Mouse (Mus musculus): Measurements from ENCODE around the gene Itsn1. TPM values are rescaled to one million over a fixed set of nuclear protein-coding genes. Genes with fewer than 3 reads are reported as not detected.
A peak's percentile ranks its signal among the peaks of the same experiment; 100 is the strongest.

Itsn1 gene
- polyA plus RNA-seq, 1 experiment: 82.6 TPM

- TF ChIP-seq POLR2A (IDR thresholded peaks at IDR 0.05; ENCODE audit: borderline replicate concordance, extremely low read depth, insufficient read depth, insufficient read length, poor library complexity, severe bottlenecking) (no peak), CTCF (IDR thresholded peaks at IDR 0.05; ENCODE audit: borderline replicate concordance, extremely low read depth, insufficient read depth, insufficient read length) (no peak)
Observed at GRCm38 (mm10) chr16:91754957-91755356, 25.9 kb downstream of the Itsn1 start.

GRCm38 (mm10) chr16:91761202-91761601 lies 32.1 kb downstream of the Itsn1 start:
- TF ChIP-seq CTCF (IDR thresholded peaks at IDR 0.05; ENCODE audit: borderline replicate concordance, extremely low read depth, insufficient read depth, insufficient read length): no peak
- no peak for TF ChIP-seq POLR2A (IDR thresholded peaks at IDR 0.05; ENCODE audit: borderline replicate concordance, extremely low read depth, insufficient read depth, insufficient read length, poor library complexity, severe bottlenecking)
- peak; percentile 51 for DNase-seq (ENCODE audit: low read depth)

More at GRCm38 (mm10) chr16:91754957-91755356, 25.9 kb downstream of the Itsn1 start:
- no peak for DNase-seq (ENCODE audit: low read depth)

GRCm38 (mm10) chr16:91761761-91762160 lies 32.7 kb downstream of the Itsn1 start:
- no peak for TF ChIP-seq POLR2A (IDR thresholded peaks at IDR 0.05; ENCODE audit: borderline replicate concordance, extremely low read depth, insufficient read depth, insufficient read length, poor library complexity, severe bottlenecking)
- TF ChIP-seq CTCF (IDR thresholded peaks at IDR 0.05; ENCODE audit: borderline replicate concordance, extremely low read depth, insufficient read depth, insufficient read length): no peak
- DNase-seq (ENCODE audit: low read depth): no peak

- no peak for TF ChIP-seq POLR2A (IDR thresholded peaks at IDR 0.05; ENCODE audit: borderline replicate concordance, extremely low read depth, insufficient read depth, insufficient read length, poor library complexity, severe bottlenecking)
- no peak for TF ChIP-seq CTCF (IDR thresholded peaks at IDR 0.05; ENCODE audit: borderline replicate concordance, extremely low read depth, insufficient read depth, insufficient read length)
- DNase-seq (ENCODE audit: low read depth): no peak
Observed at GRCm38 (mm10) chr16:91762476-91762875, 33.4 kb downstream of the Itsn1 start.

- DNase-seq (ENCODE audit: low read depth): no peak
- TF ChIP-seq CTCF (IDR thresholded peaks at IDR 0.05; ENCODE audit: borderline replicate concordance, extremely low read depth, insufficient read depth, insufficient read length) (no peak), POLR2A (IDR thresholded peaks at IDR 0.05; ENCODE audit: borderline replicate concordance, extremely low read depth, insufficient read depth, insufficient read length, poor library complexity, severe bottlenecking) (no peak)
Observed at GRCm38 (mm10) chr16:91763975-91764374, 34.9 kb downstream of the Itsn1 start.

- TF ChIP-seq POLR2A (IDR thresholded peaks at IDR 0.05; ENCODE audit: borderline replicate concordance, extremely low read depth, insufficient read depth, insufficient read length, poor library complexity, severe bottlenecking): no peak
- TF ChIP-seq CTCF (IDR thresholded peaks at IDR 0.05; ENCODE audit: borderline replicate concordance, extremely low read depth, insufficient read depth, insufficient read length): no peak
Observed at GRCm38 (mm10) chr16:91764414-91764813, 35.3 kb downstream of the Itsn1 start.

GRCm38 (mm10) chr16:91765121-91765815 lies 36.2 kb downstream of the Itsn1 start:
- DNase-seq (ENCODE audit: low read depth): no peak

More at GRCm38 (mm10) chr16:91764414-91764813, 35.3 kb downstream of the Itsn1 start:
- DNase-seq (ENCODE audit: low read depth): no peak

GRCm38 (mm10) chr16:91765816-91766210 lies 36.7 kb downstream of the Itsn1 start:
- TF ChIP-seq CTCF (IDR thresholded peaks at IDR 0.05; ENCODE audit: borderline replicate concordance, extremely low read depth, insufficient read depth, insufficient read length): no peak
- no peak for TF ChIP-seq POLR2A (IDR thresholded peaks at IDR 0.05; ENCODE audit: borderline replicate concordance, extremely low read depth, insufficient read depth, insufficient read length, poor library complexity, severe bottlenecking)
- DNase-seq (ENCODE audit: low read depth): no peak

More at GRCm38 (mm10) chr16:91765121-91765815, 36.2 kb downstream of the Itsn1 start:
- TF ChIP-seq POLR2A (IDR thresholded peaks at IDR 0.05; ENCODE audit: borderline replicate concordance, extremely low read depth, insufficient read depth, insufficient read length, poor library complexity, severe bottlenecking) (no peak), CTCF (IDR thresholded peaks at IDR 0.05; ENCODE audit: borderline replicate concordance, extremely low read depth, insufficient read depth, insufficient read length) (no peak)

GRCm38 (mm10) chr16:91767165-91767701 lies 38.2 kb downstream of the Itsn1 start:
- TF ChIP-seq CTCF (IDR thresholded peaks at IDR 0.05; ENCODE audit: borderline replicate concordance, extremely low read depth, insufficient read depth, insufficient read length): no peak
- no peak for TF ChIP-seq POLR2A (IDR thresholded peaks at IDR 0.05; ENCODE audit: borderline replicate concordance, extremely low read depth, insufficient read depth, insufficient read length, poor library complexity, severe bottlenecking)
- no peak for DNase-seq (ENCODE audit: low read depth)

- no peak for DNase-seq (ENCODE audit: low read depth)
- TF ChIP-seq POLR2A (IDR thresholded peaks at IDR 0.05; ENCODE audit: borderline replicate concordance, extremely low read depth, insufficient read depth, insufficient read length, poor library complexity, severe bottlenecking) (no peak), CTCF (IDR thresholded peaks at IDR 0.05; ENCODE audit: borderline replicate concordance, extremely low read depth, insufficient read depth, insufficient read length) (no peak)
Observed at GRCm38 (mm10) chr16:91768586-91768985, 39.5 kb downstream of the Itsn1 start.

- no peak for DNase-seq (ENCODE audit: low read depth)
- no peak for TF ChIP-seq CTCF (IDR thresholded peaks at IDR 0.05; ENCODE audit: borderline replicate concordance, extremely low read depth, insufficient read depth, insufficient read length)
- TF ChIP-seq POLR2A (IDR thresholded peaks at IDR 0.05; ENCODE audit: borderline replicate concordance, extremely low read depth, insufficient read depth, insufficient read length, poor library complexity, severe bottlenecking): no peak
Observed at GRCm38 (mm10) chr16:91769911-91770310, 40.8 kb downstream of the Itsn1 start.

- peak; percentile 77 for DNase-seq (ENCODE audit: low read depth)
- no peak for TF ChIP-seq CTCF (IDR thresholded peaks at IDR 0.05; ENCODE audit: borderline replicate concordance, extremely low read depth, insufficient read depth, insufficient read length)
- no peak for TF ChIP-seq POLR2A (IDR thresholded peaks at IDR 0.05; ENCODE audit: borderline replicate concordance, extremely low read depth, insufficient read depth, insufficient read length, poor library complexity, severe bottlenecking)
Observed at GRCm38 (mm10) chr16:91770662-91771061, 41.6 kb downstream of the Itsn1 start.

Measured in brain, embryonic 14.5 days (tissue).